Mouse (Mus musculus) MEL (cell line): ENCODE measurements around the gene Galnt17.

ENCODE experiments used
- CHD1 ChIP-seq: IDR thresholded peaks from 2 replicates; pipeline ENCODE4 v1.6.1; 2012; ENCODE audit warnings: low read depth, mild to moderate bottlenecking, inconsistent platforms, low read length, improper control_type of control experiment
- CHD2 ChIP-seq: IDR thresholded peaks from 2 replicates; pipeline ENCODE4 v1.6.1; 2011; ENCODE audit warnings: low read length, improper control_type of control experiment
- CTCF ChIP-seq, 3 experiments: IDR thresholded peaks in 2 of 3; conservative IDR thresholded peaks in 1 of 3; 2 replicates each; pipeline ENCODE4 v1.5.1; 2011 to 2012; ENCODE audit warnings: low read length in 3 of 3, low read depth in 2 of 3, mild to moderate bottlenecking in 2 of 3, improper control_type of control experiment in 1 of 3, inconsistent platforms in 1 of 3, mixed read lengths in 1 of 3, moderate library complexity in 1 of 3; ENCODE audit not compliant: control insufficient read depth in 1 of 3, insufficient read depth in 1 of 3, poor library complexity in 1 of 3, severe bottlenecking in 1 of 3
- EP300 ChIP-seq, 2 experiments: IDR thresholded peaks; 2 replicates each; pipeline ENCODE4 v1.6.1; 2011; ENCODE audit warnings: improper control_type of control experiment in 2 of 2, low read length in 2 of 2, low read depth in 1 of 2, mild to moderate bottlenecking in 1 of 2
- HCFC1 ChIP-seq: IDR thresholded peaks from 2 replicates; pipeline ENCODE4 v1.6.1; 2012; ENCODE audit warnings: low read depth, mild to moderate bottlenecking, inconsistent platforms, low read length, improper control_type of control experiment, moderate library complexity
- NELFE ChIP-seq: IDR thresholded peaks from 2 replicates; pipeline ENCODE4 v1.6.1; 2011; ENCODE audit warnings: low read depth, low read length, improper control_type of control experiment
- POLR2A ChIP-seq, 2 experiments: IDR thresholded peaks; 2 replicates each; pipeline ENCODE4 v1.6.1; 2011 to 2012; ENCODE audit warnings: low read length in 2 of 2, mild to moderate bottlenecking in 2 of 2, control low read depth in 1 of 2, improper control_type of control experiment in 1 of 2, low read depth in 1 of 2, moderate library complexity in 1 of 2; ENCODE audit not compliant: control insufficient read depth in 1 of 2, insufficient read depth in 1 of 2, poor library complexity in 1 of 2
- SIN3A ChIP-seq: IDR thresholded peaks from 2 replicates; pipeline ENCODE4 v1.6.1; 2012; ENCODE audit warnings: low read length, improper control_type of control experiment, inconsistent platforms
- ZC3H11A ChIP-seq: IDR thresholded peaks from 2 replicates; pipeline ENCODE4 v1.6.1; 2012; ENCODE audit warnings: low read depth, mild to moderate bottlenecking, inconsistent platforms, low read length, improper control_type of control experiment

DNA sequence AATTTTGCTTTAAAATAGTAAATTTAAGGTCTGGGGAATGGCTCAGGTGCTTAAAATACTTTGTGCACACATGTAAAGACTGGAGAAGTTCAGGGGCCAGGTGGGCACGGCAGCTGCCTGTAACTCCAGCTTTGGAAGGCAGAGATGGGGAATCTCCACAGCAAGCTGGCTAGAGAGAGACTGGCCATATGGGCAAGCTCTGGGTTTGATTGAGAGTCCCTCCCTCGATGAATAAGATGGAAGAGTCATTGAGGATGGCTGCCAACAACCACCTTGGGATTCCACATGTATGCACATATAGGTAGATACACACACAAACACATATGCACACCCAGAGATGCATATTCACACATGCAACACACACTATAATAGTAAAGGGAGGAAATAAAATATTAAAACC, 42.0 kb downstream of the Galnt17 start:
- TF ChIP-seq CTCF (IDR thresholded peaks at IDR 0.05 in 2 of 3, conservative IDR thresholded peaks at IDR 0.05 in 1 of 3; ENCODE audit: control insufficient read depth in 1 of 3, insufficient read depth in 1 of 3, low read depth in 2 of 3, low read length in 3 of 3, poor library complexity in 1 of 3, severe bottlenecking in 1 of 3) (no peak), EP300 (IDR thresholded peaks at IDR 0.05; ENCODE audit: low read depth in 1 of 2, low read length in 2 of 2) (no peak), HCFC1 (no peak), CHD1 (no peak), SIN3A (no peak), CHD2 (no peak), POLR2A (IDR thresholded peaks at IDR 0.05; ENCODE audit: control insufficient read depth in 1 of 2, insufficient read depth in 1 of 2, low read depth in 1 of 2, low read length in 2 of 2, poor library complexity in 1 of 2) (no peak), ZC3H11A (no peak), NELFE (no peak)
